Mouse (Mus musculus) spleen, adult 18-20 months (tissue): Measurements from ENCODE around the gene Irak1.

Experiments
- DNase-seq, 2 experiments: peaks; one replicate each; pipeline ENCODE4 v3.0.0; 2022; ENCODE audit warnings: mixed read lengths in 2 of 2

Irak1 gene

DNA sequence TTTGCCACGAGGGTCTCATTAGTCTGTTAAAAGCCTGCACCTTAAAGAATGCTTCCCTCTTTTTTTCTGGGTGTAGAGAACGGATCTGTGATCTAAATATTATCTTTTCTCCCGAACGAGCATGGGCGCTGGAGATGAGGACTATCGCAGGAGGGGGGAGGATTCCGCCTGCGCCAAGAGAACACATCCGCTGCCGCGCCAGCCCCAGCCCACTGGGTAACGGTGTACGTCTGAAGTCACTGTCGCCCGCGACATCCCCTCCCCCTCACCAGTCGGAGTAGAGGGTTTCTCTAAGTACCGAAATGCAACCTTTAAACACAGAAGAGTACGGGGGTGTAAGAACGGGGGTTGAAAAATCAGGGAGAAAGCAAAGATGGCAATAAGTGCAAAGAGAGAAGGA is 58.4 kb downstream of the Irak1 start:
- peak; percentile 41 to 45 for DNase-seq

DNA sequence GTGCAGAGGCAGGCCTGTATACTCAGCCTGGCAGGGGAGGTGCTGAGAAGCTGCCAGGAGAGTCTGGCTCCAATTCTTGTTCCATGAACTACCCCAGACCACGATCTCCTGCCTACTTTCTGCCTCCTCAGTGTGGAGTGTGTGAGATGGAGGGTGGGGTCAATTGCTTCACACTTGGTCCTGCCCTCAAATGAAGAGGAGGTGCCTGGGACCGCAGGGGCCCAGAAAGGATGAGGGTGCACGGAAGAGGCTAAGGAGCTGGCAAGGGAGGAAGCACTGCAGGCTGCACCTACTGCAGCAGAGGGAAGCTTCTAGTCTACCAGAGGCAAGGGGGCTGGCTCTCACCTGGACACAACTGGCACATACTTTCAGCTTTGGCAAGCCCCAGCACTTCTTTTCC is 59.4 kb downstream of the Irak1 start:
- no peak for DNase-seq
